Mouse (Mus musculus): ENCODE measurements around the gene 2900026A02Rik. TPM values are rescaled to one million over a fixed set of nuclear protein-coding genes. Genes with fewer than 3 reads are reported as not detected.

Gene 2900026A02Rik
- polyA plus RNA-seq, 1 experiment from 2014 or later = 2.9 TPM

- Histone ChIP-seq H3K9ac (replicated peaks) (no peak overlapping the region), H3K27ac (replicated peaks) (no peak overlapping the region), H3K9me3 (0 out of 2 replicates have a peak, but pooled peaks cover 9% of the 10 kb centered on the region), H3K4me3 (no peak overlapping the region), H3K4me1 (peaks cover 35% of the 10 kb centered on the region), H3K4me2 (replicated peaks) (no peak overlapping the region), H3K27me3 (peaks cover 42% of the 10 kb centered on the region), H3K36me3 (no peaks in the 10 kb centered on the region)
- 95% methylated on average over 5 of the region's 5 CpGs for WGBS
- ATAC-seq (ENCODE audit: low FRiP score, low read depth) = no peak
Measured at GRCm38 (mm10) chr5:113140872-113141271, 80.2 kb downstream of the 2900026A02Rik start.

GRCm38 (mm10) chr5:113140051-113140450 lies 81.0 kb downstream of the 2900026A02Rik start:
- Histone ChIP-seq H3K36me3 (no peaks in the 10 kb centered on the region), H3K9ac (replicated peaks) (no peak overlapping the region), H3K4me3 (no peak overlapping the region), H3K9me3 (0 out of 2 replicates have a peak, but pooled peaks cover 9% of the 10 kb centered on the region), H3K4me2 (replicated peaks) (no peak overlapping the region), H3K27me3 (peaks cover 44% of the 10 kb centered on the region), H3K27ac (replicated peaks) (no peak overlapping the region), H3K4me1 (peaks cover 37% of the 10 kb centered on the region)
- 92% methylated on average over 3 of the region's 3 CpGs for WGBS
- no peak for ATAC-seq (ENCODE audit: low FRiP score, low read depth)

- peak overlapping the region; percentile 57 for H3K9ac ChIP-seq (replicated peaks)
- 0 out of 2 replicates have a peak, but pooled peaks cover 9% of the 10 kb centered on the region for H3K9me3 ChIP-seq
- 63% methylated on average over 7 of the region's 7 CpGs for WGBS
- H3K27me3 ChIP-seq = peaks cover 44% of the 10 kb centered on the region
- H3K27ac ChIP-seq (replicated peaks) = no peak overlapping the region
- 0 out of 2 replicates have a peak, but pooled peaks have one; percentile 17 for ATAC-seq (ENCODE audit: low FRiP score, low read depth)
- peak overlapping the region; percentile 45 for H3K4me3 ChIP-seq
- no peaks in the 10 kb centered on the region for H3K36me3 ChIP-seq
- H3K4me1 ChIP-seq = peaks cover 37% of the 10 kb centered on the region
- H3K4me2 ChIP-seq (replicated peaks) = peak overlapping the region; percentile 87
Measured at GRCm38 (mm10) chr5:113139064-113139726, 81.8 kb downstream of the 2900026A02Rik start.

GRCm38 (mm10) chr5:113138319-113139063 lies 82.5 kb downstream of the 2900026A02Rik start:
- no peaks in the 10 kb centered on the region for H3K36me3 ChIP-seq
- H3K9me3 ChIP-seq = 0 out of 2 replicates have a peak, but pooled peaks cover 9% of the 10 kb centered on the region
- peak overlapping the region; percentile 87 for H3K4me2 ChIP-seq (replicated peaks)
- peak overlapping the region; percentile 57 for H3K9ac ChIP-seq (replicated peaks)
- peak overlapping the region; percentile 45 for H3K4me3 ChIP-seq
- peak; percentile 45 for ATAC-seq (ENCODE audit: low FRiP score, low read depth)
- H3K27me3 ChIP-seq = peaks cover 44% of the 10 kb centered on the region
- WGBS = under 1% methylated on average over 40 of the region's 43 CpGs
- H3K4me1 ChIP-seq = peaks cover 37% of the 10 kb centered on the region
- no peak overlapping the region for H3K27ac ChIP-seq (replicated peaks)

GRCm38 (mm10) chr5:113137691-113138318 lies 83.2 kb downstream of the 2900026A02Rik start:
- H3K27ac ChIP-seq (replicated peaks) = no peak overlapping the region
- 0 out of 2 replicates have a peak, but pooled peaks cover 9% of the 10 kb centered on the region for H3K9me3 ChIP-seq
- peaks cover 44% of the 10 kb centered on the region for H3K4me1 ChIP-seq
- H3K36me3 ChIP-seq = no peaks in the 10 kb centered on the region
- H3K4me3 ChIP-seq = peak overlapping the region; percentile 45
- peak overlapping the region; percentile 87 for H3K4me2 ChIP-seq (replicated peaks)
- H3K27me3 ChIP-seq = peaks cover 44% of the 10 kb centered on the region
- 10% methylated on average over 36 of the region's 36 CpGs for WGBS
- H3K9ac ChIP-seq (replicated peaks) = peak overlapping the region; percentile 57; the same call in 1 of the 2 replicates
- ATAC-seq (ENCODE audit: low FRiP score, low read depth) = 0 out of 2 replicates have a peak, but pooled peaks have one; percentile 21

GRCm38 (mm10) chr5:113136951-113137487 lies 84.0 kb downstream of the 2900026A02Rik start:
- Histone ChIP-seq H3K27me3 (peaks cover 44% of the 10 kb centered on the region), H3K9ac (replicated peaks) (no peak overlapping the region), H3K4me1 (peaks cover 51% of the 10 kb centered on the region), H3K9me3 (0 out of 2 replicates have a peak, but pooled peaks cover 9% of the 10 kb centered on the region), H3K4me3 (peak overlapping the region; percentile 45; the same call in 1 of the 2 replicates), H3K27ac (replicated peaks) (no peak overlapping the region), H3K4me2 (replicated peaks) (peak overlapping the region; percentile 22), H3K36me3 (no peaks in the 10 kb centered on the region)
- ATAC-seq (ENCODE audit: low FRiP score, low read depth) = no peak
- WGBS = 68% methylated on average over 13 of the region's 13 CpGs

- peaks cover 55% of the 10 kb centered on the region for H3K4me1 ChIP-seq
- no peak overlapping the region for H3K9ac ChIP-seq (replicated peaks)
- H3K36me3 ChIP-seq = no peaks in the 10 kb centered on the region
- no peak overlapping the region for H3K4me3 ChIP-seq
- WGBS = 31% methylated on average over 10 of the region's 10 CpGs
- H3K27ac ChIP-seq (replicated peaks) = no peak overlapping the region
- H3K9me3 ChIP-seq = 0 out of 2 replicates have a peak, but pooled peaks cover 3% of the 10 kb centered on the region
- no peak for ATAC-seq (ENCODE audit: low FRiP score, low read depth)
- peaks cover 44% of the 10 kb centered on the region for H3K27me3 ChIP-seq
- 0 out of 2 replicates have a peak overlapping the region, but pooled peaks have one; percentile 8 for H3K4me2 ChIP-seq (replicated peaks)
Measured at GRCm38 (mm10) chr5:113135513-113135912, 85.5 kb downstream of the 2900026A02Rik start.

GRCm38 (mm10) chr5:113133722-113134710 lies 87.0 kb downstream of the 2900026A02Rik start:
- Histone ChIP-seq H3K4me1 (peaks cover 53% of the 10 kb centered on the region), H3K9me3 (no peaks in the 10 kb centered on the region), H3K36me3 (no peaks in the 10 kb centered on the region), H3K27me3 (peaks cover 32% of the 10 kb centered on the region), H3K27ac (replicated peaks) (peak overlapping the region; percentile 88), H3K9ac (replicated peaks) (no peak overlapping the region), H3K4me2 (replicated peaks) (no peak overlapping the region), H3K4me3 (no peak overlapping the region)
- 91% methylated on average over 19 of the region's 19 CpGs for WGBS
- no peak; the same call in 1 of the 2 replicates for ATAC-seq (ENCODE audit: low FRiP score, low read depth)

GRCm38 (mm10) chr5:113133080-113133491 lies 88.0 kb downstream of the 2900026A02Rik start:
- peaks cover 44% of the 10 kb centered on the region for H3K4me1 ChIP-seq
- 0 out of 2 replicates have a peak overlapping the region, but pooled peaks have one; percentile 11 for H3K9ac ChIP-seq (replicated peaks)
- H3K9me3 ChIP-seq = no peaks in the 10 kb centered on the region
- ATAC-seq (ENCODE audit: low FRiP score, low read depth) = peak; percentile 86
- 4% methylated on average over 9 of the region's 9 CpGs for WGBS
- H3K27me3 ChIP-seq = peaks cover 24% of the 10 kb centered on the region
- H3K4me3 ChIP-seq = no peak overlapping the region
- 0 out of 2 replicates have a peak overlapping the region, but pooled peaks have one; percentile 4 for H3K4me2 ChIP-seq (replicated peaks)
- H3K36me3 ChIP-seq = no peaks in the 10 kb centered on the region
- H3K27ac ChIP-seq (replicated peaks) = peak overlapping the region; percentile 88

GRCm38 (mm10) chr5:113132635-113133041 lies 88.4 kb downstream of the 2900026A02Rik start:
- Histone ChIP-seq H3K4me2 (replicated peaks) (0 out of 2 replicates have a peak overlapping the region, but pooled peaks have one; percentile 4), H3K36me3 (no peaks in the 10 kb centered on the region), H3K4me3 (no peak overlapping the region), H3K9ac (replicated peaks) (0 out of 2 replicates have a peak overlapping the region, but pooled peaks have one; percentile 11), H3K27ac (replicated peaks) (peak overlapping the region; percentile 88), H3K27me3 (peaks cover 20% of the 10 kb centered on the region), H3K9me3 (no peaks in the 10 kb centered on the region), H3K4me1 (peaks cover 39% of the 10 kb centered on the region)
- ATAC-seq (ENCODE audit: low FRiP score, low read depth) = no peak
- WGBS = 36% methylated on average over 13 of the region's 13 CpGs

Measured in midbrain, embryonic 12.5 days (tissue).